Mouse (Mus musculus) heart, embryonic 11.5 days (tissue): ENCODE data around the gene Nedd9. TPM values are rescaled to one million over a fixed set of nuclear protein-coding genes. Genes with fewer than 3 reads are reported as not detected.

Experiments used
- ATAC-seq: fragments of 200-750 bp; cut with Nextera tagmentation; replicated peaks from 2 replicates; pipeline ENCODE4 v1.8.0; 2017; ENCODE audit warnings: moderate library complexity; ENCODE audit not compliant: insufficient number of reproducible peaks, low FRiP score, low TSS enrichment
- H3K27ac ChIP-seq: fragments of 300-500 bp; sonication (generic); 2 replicates; pipeline ENCODE4 v1.5.1; 2014; ENCODE audit warnings: mild to moderate bottlenecking, low read depth, low read length
- H3K27me3 ChIP-seq: fragments of 300-500 bp; sonication (generic); 2 replicates; pipeline ENCODE4 v1.6.1; 2014; ENCODE audit warnings: mild to moderate bottlenecking, low read length, mixed read lengths; ENCODE audit not compliant: control insufficient read depth, insufficient read depth
- H3K36me3 ChIP-seq: fragments of 300-500 bp; sonication (generic); 2 replicates; pipeline ENCODE4 v1.6.1; 2014; ENCODE audit warnings: mild to moderate bottlenecking, low read length, moderate library complexity, mixed read lengths; ENCODE audit not compliant: control insufficient read depth, insufficient read depth
- H3K4me1 ChIP-seq: fragments of 300-500 bp; sonication (generic); 2 replicates; pipeline ENCODE4 v1.6.1; 2014; ENCODE audit warnings: low read length; ENCODE audit not compliant: control insufficient read depth, insufficient read depth
- H3K4me2 ChIP-seq: fragments of 300-500 bp; sonication (generic); 2 replicates; pipeline ENCODE4 v1.6.1; 2014; ENCODE audit warnings: mild to moderate bottlenecking, moderate library complexity
- H3K4me3 ChIP-seq: fragments of 300-500 bp; sonication (generic); 2 replicates; pipeline ENCODE4 v1.5.1; 2014; ENCODE audit warnings: low read depth, low read length
- H3K9ac ChIP-seq: fragments of 300-500 bp; sonication (generic); 2 replicates; pipeline ENCODE4 v1.6.1; 2014; ENCODE audit warnings: mild to moderate bottlenecking, low read depth, low read length, moderate library complexity
- H3K9me3 ChIP-seq: fragments of 300-500 bp; sonication (generic); replicated peaks from 2 replicates; pipeline ENCODE4 v1.6.1; 2016; ENCODE audit warnings: low read length; ENCODE audit not compliant: control insufficient read depth
- WGBS: fragments of 180-500 bp; shearing (Covaris S2); extraction: QIAGEN DNeasy Blood & Tissue Kit; methylation state at CpG from one replicate; pipeline ENCODE4 v1.1.7; 2014; ENCODE audit not compliant: insufficient replicate concordance; 5-methylcytosine and 5-hydroxymethylcytosine counted together
- polyA plus RNA-seq: library from polyadenylated mRNA; unstranded; fragments of >200 nt; fragmentation: Nextera tagmentation; extraction: Ambion mirVana; gene quantifications from 2 replicates; pipeline ENCODE4 v1.2.1, GENCODE M21; 2014

The Nedd9 gene
- polyA plus RNA-seq, 1 experiment from 2014 or later, result 19.2 TPM

- H3K36me3 ChIP-seq, result no peaks in the 10 kb centered on the region
- peak; percentile 55; the same call in 1 of the 2 replicates for ATAC-seq
- WGBS, result 44% methylated on average over 7 of the region's 7 CpGs
Observed at GRCm38 (mm10) chr13:41457030-41457797, 29.9 kb downstream of the Nedd9 start.

GRCm38 (mm10) chr13:41456292-41457029, 30.7 kb downstream of the Nedd9 start:
- 26% methylated on average over 14 of the region's 14 CpGs for WGBS
- no peaks in the 10 kb centered on the region for H3K9me3 ChIP-seq
- no peak overlapping the region for H3K4me2 ChIP-seq
- no peak for ATAC-seq
- peaks cover 16% of the 10 kb centered on the region; the same call in 1 of the 2 replicates for H3K4me1 ChIP-seq
- H3K4me3 ChIP-seq, result no peak overlapping the region
- peaks cover 66% of the 10 kb centered on the region for H3K27me3 ChIP-seq
- peak overlapping the region; percentile 64; the same call in 1 of the 2 replicates for H3K27ac ChIP-seq
- H3K9ac ChIP-seq, result no peak overlapping the region
- no peaks in the 10 kb centered on the region for H3K36me3 ChIP-seq

More at GRCm38 (mm10) chr13:41457030-41457797, 29.9 kb downstream of the Nedd9 start:
- Histone ChIP-seq H3K4me1 (peaks cover 16% of the 10 kb centered on the region; the same call in 1 of the 2 replicates), H3K9me3 (no peaks in the 10 kb centered on the region), H3K27me3 (peaks cover 68% of the 10 kb centered on the region), H3K4me2 (no peak overlapping the region), H3K9ac (no peak overlapping the region), H3K27ac (peak overlapping the region; percentile 64; the same call in 1 of the 2 replicates), H3K4me3 (no peak overlapping the region)

GRCm38 (mm10) chr13:41453227-41454193, 33.7 kb downstream of the Nedd9 start:
- H3K27me3 ChIP-seq, result peaks cover 66% of the 10 kb centered on the region

GRCm38 (mm10) chr13:41450821-41451220, 36.3 kb downstream of the Nedd9 start:
- no peak overlapping the region for H3K9ac ChIP-seq
- no peaks in the 10 kb centered on the region for H3K4me1 ChIP-seq
- H3K27me3 ChIP-seq, result peaks cover 82% of the 10 kb centered on the region
- H3K9me3 ChIP-seq, result no peaks in the 10 kb centered on the region
- H3K27ac ChIP-seq, result no peak overlapping the region
- no peak overlapping the region for H3K4me3 ChIP-seq
- H3K36me3 ChIP-seq, result no peaks in the 10 kb centered on the region
- ATAC-seq, result no peak
- 73% methylated on average over 6 of the region's 6 CpGs for WGBS
- H3K4me2 ChIP-seq, result no peak overlapping the region

More at GRCm38 (mm10) chr13:41453227-41454193, 33.7 kb downstream of the Nedd9 start:
- WGBS, result 83% methylated on average over 15 of the region's 15 CpGs
- Histone ChIP-seq H3K4me3 (no peak overlapping the region), H3K4me2 (no peak overlapping the region), H3K9ac (no peak overlapping the region), H3K27ac (no peak overlapping the region), H3K36me3 (no peaks in the 10 kb centered on the region), H3K9me3 (no peaks in the 10 kb centered on the region), H3K4me1 (peaks cover 16% of the 10 kb centered on the region; the same call in 1 of the 2 replicates)
- ATAC-seq, result no peak

- Histone ChIP-seq H3K9me3 (no peaks in the 10 kb centered on the region), H3K4me3 (no peak overlapping the region), H3K36me3 (no peaks in the 10 kb centered on the region), H3K27me3 (peaks cover 81% of the 10 kb centered on the region), H3K4me2 (no peak overlapping the region), H3K4me1 (no peaks in the 10 kb centered on the region), H3K9ac (no peak overlapping the region), H3K27ac (no peak overlapping the region)
- 87% methylated on average over 2 of the region's 2 CpGs for WGBS
- no peak for ATAC-seq
Observed at GRCm38 (mm10) chr13:41449211-41449610, 38.0 kb downstream of the Nedd9 start.

- H3K4me2 ChIP-seq, result no peak overlapping the region
Observed at GRCm38 (mm10) chr13:41447209-41447608, 40.0 kb downstream of the Nedd9 start.

GRCm38 (mm10) chr13:41446591-41446990, 40.6 kb downstream of the Nedd9 start:
- H3K4me1 ChIP-seq, result no peaks in the 10 kb centered on the region
- H3K4me2 ChIP-seq, result no peak overlapping the region
- no peak overlapping the region for H3K9ac ChIP-seq
- H3K27me3 ChIP-seq, result peaks cover 70% of the 10 kb centered on the region
- 85% methylated on average over 1 of the region's 1 CpGs for WGBS
- H3K36me3 ChIP-seq, result no peaks in the 10 kb centered on the region
- no peak for ATAC-seq
- H3K27ac ChIP-seq, result no peak overlapping the region
- no peak overlapping the region for H3K4me3 ChIP-seq
- no peaks in the 10 kb centered on the region for H3K9me3 ChIP-seq

More at GRCm38 (mm10) chr13:41447209-41447608, 40.0 kb downstream of the Nedd9 start:
- 71% methylated on average over 6 of the region's 6 CpGs for WGBS
- peaks cover 75% of the 10 kb centered on the region for H3K27me3 ChIP-seq
- no peak overlapping the region for H3K9ac ChIP-seq
- no peaks in the 10 kb centered on the region for H3K36me3 ChIP-seq
- no peaks in the 10 kb centered on the region for H3K4me1 ChIP-seq
- ATAC-seq, result no peak
- H3K9me3 ChIP-seq, result no peaks in the 10 kb centered on the region
- H3K4me3 ChIP-seq, result no peak overlapping the region
- H3K27ac ChIP-seq, result no peak overlapping the region
